Mouse (Mus musculus) testis, postnatal 10 days (tissue): Measurements from ENCODE around the gene Olfr203.
"Not testable (repeated sequence)": the region's sequence is repeated elsewhere in the genome, so short reads cannot be mapped to it uniquely, and the experiment has no call there.

Experiments
- DNase-seq: peaks from one replicate; pipeline ENCODE4 v3.0.0; 2021; ENCODE audit warnings: low spot score

Gene Olfr203

GRCm38 (mm10) chr16:59298581-59298980, at the start of gene Olfr203:
TSS of gene Olfr203 (plus strand) at chr16:59298881.
- no peak for DNase-seq

DNA sequence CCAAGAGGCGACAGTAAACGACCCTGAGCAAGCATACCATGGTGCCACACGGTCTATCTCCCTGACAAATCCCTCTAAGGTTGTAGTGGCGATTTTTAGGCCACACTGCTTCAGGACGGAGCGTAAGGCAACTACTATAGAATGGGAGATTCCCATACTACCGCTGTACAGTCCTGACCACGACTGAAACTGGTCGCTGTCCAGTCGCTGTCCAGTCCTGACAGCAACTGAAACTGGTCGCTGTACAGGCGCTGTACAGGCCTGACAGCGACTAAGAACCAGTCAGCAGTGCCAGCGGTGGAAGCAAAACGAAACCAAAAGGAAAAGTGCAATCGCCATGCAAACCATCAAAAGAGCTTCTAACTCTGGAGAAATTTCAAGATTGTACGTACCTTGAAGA, 49.0 kb upstream of the Olfr203 start:
- DNase-seq = no peak

GRCm38 (mm10) chr16:59269097-59269496, 29.6 kb upstream of the Olfr203 start:
- DNase-seq = not testable (repeated sequence)

DNA sequence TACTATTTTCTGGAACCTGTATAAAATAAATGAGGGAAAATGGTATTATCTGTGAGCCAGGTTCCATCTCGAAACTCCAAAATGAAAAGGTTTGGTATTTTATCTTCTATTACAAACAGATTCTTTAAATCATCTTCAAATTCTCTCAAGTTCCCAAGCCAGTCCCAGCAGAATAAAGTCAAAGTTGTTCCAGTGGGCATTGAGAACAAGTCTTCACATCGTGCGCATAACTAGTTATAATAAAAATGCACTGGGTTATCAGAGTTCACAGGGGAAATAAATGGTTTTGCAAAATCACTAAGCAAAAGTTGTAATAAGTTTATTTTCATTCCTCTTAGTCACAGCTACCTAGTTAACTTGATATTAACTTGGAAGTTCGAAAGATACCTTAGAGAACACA, 26.1 kb upstream of the Olfr203 start, which contains the start of gene Olfr201:
Gene Olfr201 (minus strand): TSS at position 101 of the 400 bp plus-strand sequence.
- not testable (repeated sequence) for DNase-seq

DNA sequence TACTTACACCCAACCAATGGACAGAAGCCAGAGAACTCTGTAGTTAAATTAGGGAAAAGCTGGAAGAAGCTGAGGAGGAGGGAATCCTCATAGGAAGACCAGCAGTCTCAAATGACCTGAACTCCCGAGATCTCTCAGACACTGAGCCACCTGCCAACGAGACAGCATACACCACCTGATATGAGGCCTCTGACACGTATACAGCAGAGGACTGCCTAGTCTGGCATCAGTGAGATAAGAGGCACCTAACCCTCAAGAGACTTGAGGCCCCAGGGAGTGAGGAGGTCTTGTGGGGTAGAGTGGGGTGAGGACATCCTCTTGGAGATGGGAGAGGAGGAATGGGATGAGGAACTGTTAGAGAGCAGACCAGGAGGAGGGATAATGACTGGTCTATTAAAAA, 18.1 kb upstream of the Olfr203 start:
- no peak for DNase-seq

DNA sequence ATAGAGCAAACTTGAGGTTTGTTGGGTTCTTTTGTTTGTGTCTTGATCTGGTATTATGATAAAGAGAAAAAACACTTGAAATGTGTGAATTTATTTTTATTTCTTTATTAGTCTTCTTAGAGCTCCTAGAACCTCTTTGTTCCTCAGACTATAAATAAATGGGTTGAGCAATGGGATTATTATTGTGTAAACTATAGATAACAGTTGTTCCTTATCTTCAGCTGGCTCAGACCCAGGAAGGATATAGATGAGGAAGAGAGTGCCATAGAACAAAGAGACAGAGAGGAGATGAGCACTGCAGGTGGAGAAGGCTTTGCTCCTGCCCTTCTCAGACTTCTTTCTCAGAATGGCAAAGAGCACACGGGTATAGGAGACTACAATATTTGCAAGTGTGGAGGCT, 15.2 kb upstream of the Olfr203 start:
- DNase-seq = no peak

DNA sequence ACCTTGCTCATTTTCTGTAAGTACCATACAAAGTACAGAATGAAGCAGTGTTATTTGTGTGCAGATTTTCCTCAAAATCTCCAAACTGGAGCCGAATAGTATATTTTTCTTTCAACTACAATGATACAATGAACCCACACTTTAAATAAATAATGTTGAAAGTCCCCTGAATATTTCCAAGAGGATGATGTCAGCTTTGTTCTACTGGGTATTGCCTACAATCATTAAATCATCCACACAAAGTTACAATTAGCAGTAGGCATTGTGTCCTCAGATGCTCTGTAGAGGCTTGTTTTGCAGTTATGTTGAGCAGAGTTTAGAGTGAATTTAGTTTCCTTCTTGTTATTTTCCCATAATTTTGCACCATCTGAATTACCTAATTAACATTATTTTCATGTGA, 12.0 kb upstream of the Olfr203 start, which contains the start of gene Olfr202:
Gene Olfr202 (minus strand): TSS at position 101 of the 400 bp plus-strand sequence.
- no peak for DNase-seq

- not testable (repeated sequence) for DNase-seq
These were observed 11.1 kb upstream of the Olfr203 start for GRCm38 (mm10) chr16:59287576-59287975.

GRCm38 (mm10) chr16:59318148-59318547, 19.5 kb downstream of the Olfr203 start, which contains the start of gene Olfr204:
TSS of gene Olfr204 (minus strand) at chr16:59318248.
- DNase-seq = no peak

GRCm38 (mm10) chr16:59323262-59323661, 24.6 kb downstream of the Olfr203 start:
- not testable (repeated sequence) for DNase-seq

- DNase-seq = no peak
These were observed 32.4 kb downstream of the Olfr203 start, which contains the start of gene Olfr205 for GRCm38 (mm10) chr16:59331038-59331437. TSS of gene Olfr205 (minus strand) at chr16:59331138.

GRCm38 (mm10) chr16:59349146-59349545, 50.5 kb downstream of the Olfr203 start, which contains the start of gene Olfr206:
TSS of gene Olfr206 (minus strand) at chr16:59349246.
- DNase-seq = no peak
